Mouse (Mus musculus) C2C12 (cell line): Measurements from ENCODE around the gene Ccdc120.
"Not testable (repeated sequence)": the region's sequence is repeated elsewhere in the genome, so short reads cannot be mapped to it uniquely, and the experiment has no call there.

Experiments
- CTCF ChIP-seq: IDR thresholded peaks from one replicate; pipeline ENCODE4 v1.5.1; 2011; ENCODE audit not compliant: control insufficient read depth, insufficient read depth, insufficient read length
- FOSL1 ChIP-seq: IDR thresholded peaks from one replicate; pipeline ENCODE4 v1.8.0; 2011; ENCODE audit warnings: mild to moderate bottlenecking, low read length; ENCODE audit not compliant: poor library complexity, insufficient read depth, severe bottlenecking
- MAX ChIP-seq: IDR thresholded peaks from one replicate; pipeline ENCODE4 v1.6.1; 2011; ENCODE audit warnings: mild to moderate bottlenecking, control low read depth
- MYOD1 ChIP-seq: IDR thresholded peaks from one replicate; pipeline ENCODE4 v1.6.1; 2011; ENCODE audit warnings: low read depth; ENCODE audit not compliant: control insufficient read depth, insufficient read length
- MYOG ChIP-seq: IDR thresholded peaks from one replicate; pipeline ENCODE4 v1.6.1; 2011; ENCODE audit not compliant: control insufficient read depth, insufficient read length; ENCODE audit errors: extremely low read depth
- USF1 ChIP-seq: IDR thresholded peaks from one replicate; pipeline ENCODE4 v1.6.1; 2011; ENCODE audit warnings: low read depth, mild to moderate bottlenecking, control low read depth, moderate library complexity

GRCm38 (mm10) chrX:7716058-7716457 is 34.6 kb downstream of the Ccdc120 start:
- not testable (repeated sequence) for TF ChIP-seq MAX, CTCF, MYOG, USF1, MYOD1, FOSL1
